Mouse (Mus musculus): ENCODE measurements at regions not wholly inside any gene's neighbourhood (a gene's known extent, or its start where the extent isn't known, plus 50 kb on each side); places are given as distances from the start of the nearest gene placed in this dataset.

- DNase-seq, result no peak
- no peak for TF ChIP-seq CTCF (IDR thresholded peaks at IDR 0.05; ENCODE audit: insufficient read depth, low read length)
- TF ChIP-seq POLR2A (IDR thresholded peaks at IDR 0.05; ENCODE audit: borderline replicate concordance, extremely low read depth, low read depth, low read length), result no peak
- Histone ChIP-seq H3K4me3 (replicated peaks; ENCODE audit: extremely low read depth, low read depth, low read length) (no peak overlapping the region), H3K4me1 (ENCODE audit: control insufficient read depth, insufficient read depth, low read length) (peaks cover 5% of the 10 kb centered on the region)
- WGBS, result 74% methylated on average over 7 of the region's 7 CpGs
These were observed 266.0 kb downstream of the Foxo1 start for GRCm38 (mm10) chr3:52534118-52534517.

- H3K4me1 ChIP-seq (ENCODE audit: control insufficient read depth, insufficient read depth, low read length), result peaks cover 17% of the 10 kb centered on the region
- H3K4me3 ChIP-seq (replicated peaks; ENCODE audit: extremely low read depth, low read depth, low read length), result no peak overlapping the region
- 74% methylated on average over 8 of the region's 8 CpGs for WGBS
- DNase-seq, result no peak
- TF ChIP-seq CTCF (IDR thresholded peaks at IDR 0.05; ENCODE audit: insufficient read depth, low read length) (no peak), POLR2A (IDR thresholded peaks at IDR 0.05; ENCODE audit: borderline replicate concordance, extremely low read depth, low read depth, low read length) (no peak)
These were observed 263.7 kb downstream of the Foxo1 start for GRCm38 (mm10) chr3:52531686-52532351.

- no peak for DNase-seq
- Histone ChIP-seq H3K4me1 (ENCODE audit: control insufficient read depth, insufficient read depth, low read length) (peaks cover 17% of the 10 kb centered on the region), H3K4me3 (replicated peaks; ENCODE audit: extremely low read depth, low read depth, low read length) (no peak overlapping the region)
- TF ChIP-seq POLR2A (IDR thresholded peaks at IDR 0.05; ENCODE audit: borderline replicate concordance, extremely low read depth, low read depth, low read length) (no peak), CTCF (IDR thresholded peaks at IDR 0.05; ENCODE audit: insufficient read depth, low read length) (no peak)
- 75% methylated on average over 7 of the region's 7 CpGs for WGBS
These were observed 262.4 kb downstream of the Foxo1 start for GRCm38 (mm10) chr3:52530406-52530970.

GRCm38 (mm10) chr3:52529136-52529535 lies 261.0 kb downstream of the Foxo1 start:
- peak; percentile 23 for DNase-seq
- 33% methylated on average over 6 of the region's 6 CpGs for WGBS
- TF ChIP-seq POLR2A (IDR thresholded peaks at IDR 0.05; ENCODE audit: borderline replicate concordance, extremely low read depth, low read depth, low read length) (no peak), CTCF (IDR thresholded peaks at IDR 0.05; ENCODE audit: insufficient read depth, low read length) (no peak)
- H3K4me1 ChIP-seq (ENCODE audit: control insufficient read depth, insufficient read depth, low read length), result peaks cover 17% of the 10 kb centered on the region
- no peak overlapping the region for H3K4me3 ChIP-seq (replicated peaks; ENCODE audit: extremely low read depth, low read depth, low read length)

GRCm38 (mm10) chr3:52528521-52528920 lies 260.4 kb downstream of the Foxo1 start:
- no peak for TF ChIP-seq CTCF (IDR thresholded peaks at IDR 0.05; ENCODE audit: insufficient read depth, low read length)
- TF ChIP-seq POLR2A (IDR thresholded peaks at IDR 0.05; ENCODE audit: borderline replicate concordance, extremely low read depth, low read depth, low read length), result no peak
- no peak for DNase-seq
- Histone ChIP-seq H3K4me3 (replicated peaks; ENCODE audit: extremely low read depth, low read depth, low read length) (no peak overlapping the region), H3K4me1 (ENCODE audit: control insufficient read depth, insufficient read depth, low read length) (peaks cover 17% of the 10 kb centered on the region)
- WGBS, result 81% methylated on average over 7 of the region's 7 CpGs

GRCm38 (mm10) chr3:52527781-52528180 lies 259.6 kb downstream of the Foxo1 start:
- Histone ChIP-seq H3K4me3 (replicated peaks; ENCODE audit: extremely low read depth, low read depth, low read length) (no peak overlapping the region), H3K4me1 (ENCODE audit: control insufficient read depth, insufficient read depth, low read length) (peaks cover 17% of the 10 kb centered on the region)
- 72% methylated on average over 3 of the region's 3 CpGs for WGBS
- no peak for TF ChIP-seq CTCF (IDR thresholded peaks at IDR 0.05; ENCODE audit: insufficient read depth, low read length)
- TF ChIP-seq POLR2A (IDR thresholded peaks at IDR 0.05; ENCODE audit: borderline replicate concordance, extremely low read depth, low read depth, low read length), result no peak
- DNase-seq, result no peak

GRCm38 (mm10) chr3:52527010-52527754 lies 259.0 kb downstream of the Foxo1 start:
- H3K4me1 ChIP-seq (ENCODE audit: control insufficient read depth, insufficient read depth, low read length), result peaks cover 17% of the 10 kb centered on the region
- no peak overlapping the region for H3K4me3 ChIP-seq (replicated peaks; ENCODE audit: extremely low read depth, low read depth, low read length)
- TF ChIP-seq CTCF (IDR thresholded peaks at IDR 0.05; ENCODE audit: insufficient read depth, low read length) (no peak), POLR2A (IDR thresholded peaks at IDR 0.05; ENCODE audit: borderline replicate concordance, extremely low read depth, low read depth, low read length) (no peak)
- WGBS, result 32% methylated on average over 14 of the region's 14 CpGs
- DNase-seq, result no peak

GRCm38 (mm10) chr3:52522886-52523285 lies 254.8 kb downstream of the Foxo1 start:
- Histone ChIP-seq H3K4me3 (replicated peaks; ENCODE audit: extremely low read depth, low read depth, low read length) (no peak overlapping the region), H3K4me1 (ENCODE audit: control insufficient read depth, insufficient read depth, low read length) (peaks cover 8% of the 10 kb centered on the region)
- no peak for TF ChIP-seq CTCF (IDR thresholded peaks at IDR 0.05; ENCODE audit: insufficient read depth, low read length)
- no peak for TF ChIP-seq POLR2A (IDR thresholded peaks at IDR 0.05; ENCODE audit: borderline replicate concordance, extremely low read depth, low read depth, low read length)
- 86% methylated on average over 12 of the region's 12 CpGs for WGBS
- no peak for DNase-seq

GRCm38 (mm10) chr3:52520609-52520947 lies 252.4 kb downstream of the Foxo1 start:
- H3K4me1 ChIP-seq (ENCODE audit: control insufficient read depth, insufficient read depth, low read length), result no peaks in the 10 kb centered on the region
- no peak overlapping the region for H3K4me3 ChIP-seq (replicated peaks; ENCODE audit: extremely low read depth, low read depth, low read length)
- DNase-seq, result no peak
- 44% methylated on average over 4 of the region's 4 CpGs for WGBS
- no peak for TF ChIP-seq CTCF (IDR thresholded peaks at IDR 0.05; ENCODE audit: insufficient read depth, low read length)
- no peak for TF ChIP-seq POLR2A (IDR thresholded peaks at IDR 0.05; ENCODE audit: borderline replicate concordance, extremely low read depth, low read depth, low read length)
